Mouse (Mus musculus) embryonic facial prominence, embryonic 15.5 days (tissue): ENCODE measurements around the gene Kcnq1. TPM values are rescaled to one million over a fixed set of nuclear protein-coding genes. Genes with fewer than 3 reads are reported as not detected.
A peak's percentile ranks its signal among the peaks of the same experiment; 100 is the strongest.

Experiments used
- ATAC-seq: fragments of 200-750 bp; cut with Nextera tagmentation; 2 replicates; pipeline ENCODE4 v1.8.0; 2017; ENCODE audit warnings: low read depth, moderate TSS enrichment; ENCODE audit not compliant: insufficient number of reproducible peaks, low FRiP score, low TSS enrichment
- H3K27ac ChIP-seq: fragments of 300-500 bp; sonication (generic); replicated peaks from 2 replicates; pipeline ENCODE4 v1.5.1; 2015; ENCODE audit warnings: mild to moderate bottlenecking, inconsistent platforms
- H3K27me3 ChIP-seq: fragments of 300-500 bp; sonication (generic); 2 replicates; pipeline ENCODE4 v1.6.1; 2015; ENCODE audit warnings: inconsistent platforms
- H3K36me3 ChIP-seq: fragments of 300-500 bp; sonication (generic); 2 replicates; pipeline ENCODE4 v1.6.1; 2015; ENCODE audit warnings: mild to moderate bottlenecking, inconsistent platforms
- H3K4me1 ChIP-seq: fragments of 300-500 bp; sonication (generic); 2 replicates; pipeline ENCODE4 v1.6.1; 2015; ENCODE audit warnings: inconsistent platforms
- H3K4me2 ChIP-seq: fragments of 300-500 bp; sonication (generic); replicated peaks from 2 replicates; pipeline ENCODE4 v1.6.1; 2015; ENCODE audit warnings: mild to moderate bottlenecking, inconsistent platforms
- H3K4me3 ChIP-seq: fragments of 300-500 bp; sonication (generic); replicated peaks from 2 replicates; pipeline ENCODE4 v1.5.1; 2015; ENCODE audit warnings: mild to moderate bottlenecking, inconsistent platforms
- H3K9ac ChIP-seq: fragments of 300-500 bp; sonication (generic); 2 replicates; pipeline ENCODE4 v1.6.1; 2015; ENCODE audit warnings: inconsistent platforms
- H3K9me3 ChIP-seq: fragments of 300-500 bp; sonication (generic); replicated peaks from 2 replicates; pipeline ENCODE4 v1.6.1; 2016; ENCODE audit warnings: inconsistent platforms
- WGBS: fragments of 180-500 bp; shearing (Covaris S2); methylation state at CpG from one replicate; pipeline ENCODE4 v1.1.7; 2015; 5-methylcytosine and 5-hydroxymethylcytosine counted together
- polyA plus RNA-seq: library from polyadenylated mRNA; unstranded; fragments of >200 nt; fragmentation: Nextera tagmentation; extraction: Ambion mirVana; gene quantifications from 2 replicates; pipeline ENCODE4 v1.2.1, GENCODE M21; 2015

Gene Kcnq1
- polyA plus RNA-seq, 1 experiment from 2014 or later: 1.4 TPM

- 22% methylated on average over 56 of the region's 56 CpGs for WGBS
- Histone ChIP-seq H3K4me3 (peak overlapping the region; percentile 33), H3K4me1 (peaks cover 53% of the 10 kb centered on the region), H3K9me3 (peaks cover 9% of the 10 kb centered on the region), H3K9ac (0 out of 2 replicates have a peak overlapping the region, but pooled peaks have one; percentile 9), H3K27me3 (no peaks in the 10 kb centered on the region), H3K36me3 (no peaks in the 10 kb centered on the region), H3K27ac (peak overlapping the region; percentile 85), H3K4me2 (peak overlapping the region; percentile 54)
- peak; percentile 47 for ATAC-seq
Measured at GRCm38 (mm10) chr7:143464811-143465560, 358.8 kb downstream of the Kcnq1 start.

DNA sequence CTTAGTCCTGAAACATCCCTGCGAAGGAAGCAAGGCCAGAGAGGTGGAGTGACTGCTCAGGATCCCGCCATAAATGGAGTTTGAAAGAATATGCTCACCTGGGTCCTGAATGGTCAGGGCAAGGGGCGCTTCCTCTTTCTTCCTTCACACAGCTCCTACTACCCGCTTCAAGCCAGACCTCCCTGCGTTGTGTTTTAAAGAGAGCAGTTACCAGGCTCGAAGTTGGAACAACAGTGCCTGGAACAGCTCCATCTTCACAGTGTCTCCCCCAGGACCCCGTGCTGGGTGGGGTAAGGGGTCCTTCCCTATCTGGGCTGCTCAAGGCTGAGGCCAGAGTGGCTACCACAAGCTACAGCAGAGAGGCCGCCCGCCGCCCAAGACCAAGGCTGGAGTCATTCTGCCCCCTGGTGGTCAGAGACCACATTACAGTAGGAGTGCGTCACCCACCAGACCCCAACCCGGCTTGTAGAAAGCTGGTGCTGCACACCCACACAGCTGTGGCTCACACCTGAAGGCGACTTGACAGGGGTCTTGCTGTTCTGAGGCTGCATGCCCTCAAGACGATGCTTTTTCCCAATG lies 360.0 kb downstream of the Kcnq1 start:
- H3K4me3 ChIP-seq: no peak overlapping the region
- H3K4me1 ChIP-seq: peaks cover 53% of the 10 kb centered on the region
- H3K9ac ChIP-seq: no peak overlapping the region
- 35% methylated on average over 14 of the region's 14 CpGs for WGBS
- 0 out of 2 replicates have a peak, but pooled peaks have one; percentile 9 for ATAC-seq
- H3K27me3 ChIP-seq: no peaks in the 10 kb centered on the region
- H3K9me3 ChIP-seq: no peaks in the 10 kb centered on the region; the same call in 1 of the 2 replicates
- H3K27ac ChIP-seq: peak overlapping the region; percentile 85
- no peaks in the 10 kb centered on the region for H3K36me3 ChIP-seq
- H3K4me2 ChIP-seq: peak overlapping the region; percentile 2; the same call in 1 of the 2 replicates

DNA sequence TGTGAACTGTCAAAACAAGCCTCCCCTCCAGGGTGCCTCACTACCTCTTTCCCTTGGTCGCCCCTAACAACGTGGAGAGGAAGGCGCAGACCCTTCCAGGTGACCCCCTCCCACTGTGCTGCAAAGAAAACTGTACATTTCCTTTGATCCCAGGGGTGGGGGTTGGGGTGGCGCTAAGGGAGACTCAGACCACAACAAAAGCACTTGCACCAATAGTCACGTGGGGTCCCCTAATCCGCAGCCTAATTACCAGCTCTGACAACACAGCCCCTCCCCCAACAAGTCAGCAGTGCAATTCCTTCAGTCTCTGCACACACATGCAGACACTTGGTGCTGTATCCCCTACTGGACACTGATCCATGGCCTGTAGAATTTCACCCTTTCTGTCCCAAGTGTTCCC lies 361.6 kb downstream of the Kcnq1 start:
- Histone ChIP-seq H3K9ac (no peak overlapping the region), H3K4me3 (no peak overlapping the region), H3K36me3 (no peaks in the 10 kb centered on the region), H3K9me3 (no peaks in the 10 kb centered on the region), H3K27ac (no peak overlapping the region), H3K4me1 (peaks cover 42% of the 10 kb centered on the region), H3K4me2 (no peak overlapping the region), H3K27me3 (no peaks in the 10 kb centered on the region)
- no peak for ATAC-seq
- 13% methylated on average over 6 of the region's 6 CpGs for WGBS

- Histone ChIP-seq H3K4me1 (peaks cover 22% of the 10 kb centered on the region), H3K27ac (no peak overlapping the region), H3K9ac (no peak overlapping the region), H3K27me3 (no peaks in the 10 kb centered on the region), H3K4me2 (no peak overlapping the region), H3K9me3 (no peaks in the 10 kb centered on the region), H3K36me3 (no peaks in the 10 kb centered on the region), H3K4me3 (no peak overlapping the region)
- no peak for ATAC-seq
- 15% methylated on average over 8 of the region's 8 CpGs for WGBS
Measured at GRCm38 (mm10) chr7:143469946-143470345, 363.8 kb downstream of the Kcnq1 start.

GRCm38 (mm10) chr7:143473347-143474101 lies 367.4 kb downstream of the Kcnq1 start, which contains the start of gene Slc22a18:
Gene Slc22a18 (plus strand): TSS chr7:143473736.
- Histone ChIP-seq H3K27me3 (no peaks in the 10 kb centered on the region), H3K36me3 (no peaks in the 10 kb centered on the region), H3K9me3 (no peaks in the 10 kb centered on the region), H3K27ac (no peak within 1 kb of the TSS), H3K4me2 (peak within 1 kb of the TSS; percentile 27), H3K9ac (no peak within 1 kb of the TSS), H3K4me1 (peaks cover 2% of the 10 kb centered on the region; the same call in 1 of the 2 replicates), H3K4me3 (peak within 1 kb of the TSS; percentile 11; the same call in 1 of the 2 replicates)
- no peak for ATAC-seq
- 34% methylated on average over 4 of the region's 4 CpGs for WGBS

DNA sequence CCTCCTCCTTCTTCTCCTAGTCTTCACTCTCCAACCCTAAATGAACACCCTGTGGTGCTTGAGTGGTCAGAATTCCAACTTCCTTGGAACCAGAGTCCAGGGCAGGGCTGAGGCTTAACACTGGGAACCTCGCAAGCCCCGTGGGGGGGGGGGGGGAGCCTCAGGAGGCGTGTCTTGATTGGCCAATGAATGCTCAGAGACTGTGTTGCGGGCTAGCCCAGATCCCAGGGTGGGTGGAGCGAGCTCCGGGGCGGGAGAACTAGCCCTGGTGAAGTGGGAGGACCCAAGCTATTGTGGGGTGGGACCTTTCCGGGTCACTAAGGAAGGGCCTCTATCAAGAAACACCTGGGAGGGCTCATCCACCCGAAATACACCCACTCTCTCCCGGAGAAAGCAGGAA lies 368.6 kb downstream of the Kcnq1 start:
- H3K27me3 ChIP-seq: no peaks in the 10 kb centered on the region
- H3K4me3 ChIP-seq: no peak overlapping the region
- no peak overlapping the region for H3K27ac ChIP-seq
- H3K9ac ChIP-seq: no peak overlapping the region
- H3K4me1 ChIP-seq: peaks cover 1% of the 10 kb centered on the region; the same call in 1 of the 2 replicates
- WGBS: 31% methylated on average over 10 of the region's 10 CpGs
- H3K9me3 ChIP-seq: no peaks in the 10 kb centered on the region
- no peaks in the 10 kb centered on the region for H3K36me3 ChIP-seq
- H3K4me2 ChIP-seq: no peak overlapping the region
- ATAC-seq: no peak; the same call in 1 of the 2 replicates

- Histone ChIP-seq H3K4me1 (0 out of 2 replicates have a peak, but pooled peaks cover 5% of the 10 kb centered on the region), H3K9me3 (no peaks in the 10 kb centered on the region), H3K4me3 (no peak overlapping the region), H3K27me3 (no peaks in the 10 kb centered on the region), H3K27ac (no peak overlapping the region), H3K4me2 (no peak overlapping the region), H3K9ac (no peak overlapping the region), H3K36me3 (no peaks in the 10 kb centered on the region)
- WGBS: 74% methylated on average over 11 of the region's 11 CpGs
- ATAC-seq: no peak
Measured at GRCm38 (mm10) chr7:143475876-143476275, 369.7 kb downstream of the Kcnq1 start.

Other genes with a start within 250 kb of the Kcnq1 start
- gene Th, start 175.2 kb upstream of the Kcnq1 start, polyA plus RNA-seq: 0.57 and 1.1 TPM in 2 replicates
- 2.0 and 2.1 TPM in 2 replicates for gene Ascl2, start 137.1 kb upstream of the Kcnq1 start, polyA plus RNA-seq
- 4.5 and 4.9 TPM in 2 replicates for gene Tspan32, start 101.3 kb upstream of the Kcnq1 start, polyA plus RNA-seq
- 576 and 606 TPM in 2 replicates for gene Cd81, start 53.6 kb upstream of the Kcnq1 start, polyA plus RNA-seq
- 104 TPM in 2 replicates for gene Tssc4, start 37.1 kb upstream of the Kcnq1 start, polyA plus RNA-seq
- 12.0 and 12.5 TPM in 2 replicates for gene Trpm5, start 11.7 kb upstream of the Kcnq1 start, polyA plus RNA-seq